Mouse (Mus musculus): ENCODE measurements around the gene D5Ertd579e. TPM values are rescaled to one million over a fixed set of nuclear protein-coding genes. Genes with fewer than 3 reads are reported as not detected.
A peak's percentile ranks its signal among the peaks of the same experiment; 100 is the strongest.

D5Ertd579e gene
- polyA plus RNA-seq, 1 experiment: 1.6 TPM

DNA sequence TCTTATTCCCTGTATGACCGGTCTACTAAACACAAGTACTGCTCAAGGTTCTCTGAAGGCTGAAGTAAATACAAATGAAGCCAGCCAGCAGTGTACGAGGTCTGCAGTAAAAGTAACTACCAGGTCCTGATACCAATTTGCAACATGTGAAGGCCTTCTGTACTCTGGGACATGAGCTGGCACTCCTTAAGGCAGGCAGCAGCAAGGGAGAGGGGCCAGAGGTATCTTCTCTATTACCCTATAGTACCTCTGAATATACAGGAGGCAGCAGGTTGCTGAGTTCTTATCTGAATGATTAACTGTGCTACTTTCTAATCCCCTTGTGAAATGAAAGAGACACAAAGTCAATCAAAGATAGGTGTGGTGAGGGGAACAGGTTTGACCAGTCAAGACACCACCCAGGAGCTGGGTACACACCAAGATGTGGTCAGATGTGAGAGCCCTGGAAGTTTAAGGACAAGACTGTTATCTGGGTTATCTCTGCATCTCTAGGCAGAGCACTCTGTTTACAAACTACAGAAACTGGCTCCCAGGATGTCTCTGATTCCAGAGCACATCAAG, 86.8 kb downstream of the D5Ertd579e start:
- H3K36me3 ChIP-seq (ENCODE audit: control insufficient read depth): peaks cover 100% of the 10 kb centered on the region
- peaks cover 55% of the 10 kb centered on the region for H3K4me1 ChIP-seq (ENCODE audit: control insufficient read depth)
- TF ChIP-seq TAL1 (IDR thresholded peaks at IDR 0.05; ENCODE audit: low read length): no peak
- TF ChIP-seq GATA1 (IDR thresholded peaks at IDR 0.05; ENCODE audit: low read length): 0 out of 2 replicates have a peak, but pooled peaks have one; percentile 5

GRCm38 (mm10) chr5:36603031-36603430, 92.8 kb downstream of the D5Ertd579e start:
- Histone ChIP-seq H3K9me3 (ENCODE audit: control insufficient read depth, low read length) (no peaks in the 10 kb centered on the region), H3K36me3 (ENCODE audit: control insufficient read depth) (peaks cover 100% of the 10 kb centered on the region), H3K4me1 (ENCODE audit: control insufficient read depth) (peaks cover 9% of the 10 kb centered on the region), H3K4me3 (replicated peaks) (no peak overlapping the region), H3K27me3 (ENCODE audit: control insufficient read depth) (no peaks in the 10 kb centered on the region)
- TF ChIP-seq GATA1 (IDR thresholded peaks at IDR 0.05; ENCODE audit: low read length): no peak
- TF ChIP-seq TAL1 (IDR thresholded peaks at IDR 0.05; ENCODE audit: low read length): no peak

More for the DNA sequence above, 86.8 kb downstream of the D5Ertd579e start:
- Histone ChIP-seq H3K4me3 (replicated peaks) (no peak overlapping the region), H3K27me3 (ENCODE audit: control insufficient read depth) (no peaks in the 10 kb centered on the region), H3K9me3 (ENCODE audit: control insufficient read depth, low read length) (no peaks in the 10 kb centered on the region)

GRCm38 (mm10) chr5:36602028-36602427, 93.8 kb downstream of the D5Ertd579e start:
- no peaks in the 10 kb centered on the region for H3K9me3 ChIP-seq (ENCODE audit: control insufficient read depth, low read length)
- H3K4me1 ChIP-seq (ENCODE audit: control insufficient read depth): peaks cover 15% of the 10 kb centered on the region
- peaks cover 4% of the 10 kb centered on the region; the same call in 1 of the 2 replicates for H3K27me3 ChIP-seq (ENCODE audit: control insufficient read depth)
- TF ChIP-seq GATA1 (IDR thresholded peaks at IDR 0.05; ENCODE audit: low read length) (no peak), TAL1 (IDR thresholded peaks at IDR 0.05; ENCODE audit: low read length) (no peak)
- peaks cover 93% of the 10 kb centered on the region for H3K36me3 ChIP-seq (ENCODE audit: control insufficient read depth)
- H3K4me3 ChIP-seq (replicated peaks): no peak overlapping the region

- TF ChIP-seq GATA1 (IDR thresholded peaks at IDR 0.05; ENCODE audit: low read length): no peak
- no peak for TF ChIP-seq TAL1 (IDR thresholded peaks at IDR 0.05; ENCODE audit: low read length)
- no peaks in the 10 kb centered on the region for H3K9me3 ChIP-seq (ENCODE audit: control insufficient read depth, low read length)
- peaks cover 88% of the 10 kb centered on the region for H3K36me3 ChIP-seq (ENCODE audit: control insufficient read depth)
- peaks cover 13% of the 10 kb centered on the region for H3K4me1 ChIP-seq (ENCODE audit: control insufficient read depth)
- H3K27me3 ChIP-seq (ENCODE audit: control insufficient read depth): peaks cover 7% of the 10 kb centered on the region; the same call in 1 of the 2 replicates
- no peak overlapping the region for H3K4me3 ChIP-seq (replicated peaks)
Observed at GRCm38 (mm10) chr5:36601492-36601891, 94.3 kb downstream of the D5Ertd579e start.

- TF ChIP-seq TAL1 (IDR thresholded peaks at IDR 0.05; ENCODE audit: low read length) (no peak), GATA1 (IDR thresholded peaks at IDR 0.05; ENCODE audit: low read length) (no peak)
- H3K4me1 ChIP-seq (ENCODE audit: control insufficient read depth): peaks cover 18% of the 10 kb centered on the region
- no peak overlapping the region for H3K4me3 ChIP-seq (replicated peaks)
- peaks cover 62% of the 10 kb centered on the region for H3K36me3 ChIP-seq (ENCODE audit: control insufficient read depth)
- H3K27me3 ChIP-seq (ENCODE audit: control insufficient read depth): peaks cover 24% of the 10 kb centered on the region
- no peaks in the 10 kb centered on the region for H3K9me3 ChIP-seq (ENCODE audit: control insufficient read depth, low read length)
Observed at GRCm38 (mm10) chr5:36598883-36599282, 96.9 kb downstream of the D5Ertd579e start.

DNA sequence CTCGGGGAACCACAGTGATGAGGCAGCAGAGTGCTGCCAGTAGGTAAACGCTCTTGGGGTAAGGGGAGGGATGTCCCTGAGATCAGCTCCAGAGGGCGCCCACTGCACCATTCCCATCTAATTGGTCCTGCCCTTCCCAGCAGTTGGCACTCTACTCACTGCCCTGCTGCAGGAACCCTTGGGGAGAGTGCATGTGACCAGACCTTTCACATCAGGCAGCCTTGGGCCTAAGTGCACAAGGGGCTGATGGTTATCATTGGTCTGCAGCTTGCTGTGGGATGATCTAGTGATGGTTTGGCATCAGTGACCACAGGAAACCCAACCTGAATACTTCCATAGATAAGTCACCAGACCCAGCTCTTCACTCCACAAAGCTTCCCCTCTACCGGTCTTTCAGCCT, 98.2 kb downstream of the D5Ertd579e start:
- Histone ChIP-seq H3K4me3 (replicated peaks) (no peak overlapping the region), H3K36me3 (ENCODE audit: control insufficient read depth) (peaks cover 49% of the 10 kb centered on the region), H3K27me3 (ENCODE audit: control insufficient read depth) (peaks cover 24% of the 10 kb centered on the region), H3K9me3 (ENCODE audit: control insufficient read depth, low read length) (no peaks in the 10 kb centered on the region), H3K4me1 (ENCODE audit: control insufficient read depth) (peaks cover 18% of the 10 kb centered on the region)
- no peak for TF ChIP-seq GATA1 (IDR thresholded peaks at IDR 0.05; ENCODE audit: low read length)
- TF ChIP-seq TAL1 (IDR thresholded peaks at IDR 0.05; ENCODE audit: low read length): no peak

DNA sequence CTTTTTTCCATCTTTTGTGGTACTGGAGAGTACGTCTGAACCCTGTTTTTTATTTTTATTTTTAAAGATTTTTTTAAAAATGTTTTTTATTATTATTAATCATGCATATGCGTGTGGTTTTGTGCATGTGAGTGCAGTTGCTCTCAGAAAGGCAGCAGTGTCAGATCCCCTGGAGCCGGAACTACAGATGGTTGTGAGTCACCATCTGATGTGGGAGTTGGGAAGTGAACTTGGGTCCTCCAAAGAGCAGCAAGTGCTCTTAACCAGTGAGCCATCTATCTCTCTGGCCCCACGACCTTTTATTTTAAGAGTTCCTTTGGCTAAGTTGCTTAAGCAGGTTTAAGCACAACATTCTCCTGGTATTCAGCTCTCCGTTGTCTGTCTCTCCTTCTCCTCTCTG, 99.6 kb downstream of the D5Ertd579e start:
- Histone ChIP-seq H3K4me1 (ENCODE audit: control insufficient read depth) (peaks cover 18% of the 10 kb centered on the region), H3K27me3 (ENCODE audit: control insufficient read depth) (peaks cover 24% of the 10 kb centered on the region), H3K4me3 (replicated peaks) (no peak overlapping the region), H3K9me3 (ENCODE audit: control insufficient read depth, low read length) (no peaks in the 10 kb centered on the region), H3K36me3 (ENCODE audit: control insufficient read depth) (peaks cover 35% of the 10 kb centered on the region)
- TF ChIP-seq TAL1 (IDR thresholded peaks at IDR 0.05; ENCODE audit: low read length): no peak
- no peak for TF ChIP-seq GATA1 (IDR thresholded peaks at IDR 0.05; ENCODE audit: low read length)

GRCm38 (mm10) chr5:36595115-36595514, 100.7 kb downstream of the D5Ertd579e start:
- TF ChIP-seq GATA1 (IDR thresholded peaks at IDR 0.05; ENCODE audit: low read length) (no peak), TAL1 (IDR thresholded peaks at IDR 0.05; ENCODE audit: low read length) (no peak)
- Histone ChIP-seq H3K4me3 (replicated peaks) (no peak overlapping the region), H3K27me3 (ENCODE audit: control insufficient read depth) (peaks cover 31% of the 10 kb centered on the region), H3K4me1 (ENCODE audit: control insufficient read depth) (peaks cover 26% of the 10 kb centered on the region), H3K9me3 (ENCODE audit: control insufficient read depth, low read length) (no peaks in the 10 kb centered on the region), H3K36me3 (ENCODE audit: control insufficient read depth) (peaks cover 24% of the 10 kb centered on the region)

DNA sequence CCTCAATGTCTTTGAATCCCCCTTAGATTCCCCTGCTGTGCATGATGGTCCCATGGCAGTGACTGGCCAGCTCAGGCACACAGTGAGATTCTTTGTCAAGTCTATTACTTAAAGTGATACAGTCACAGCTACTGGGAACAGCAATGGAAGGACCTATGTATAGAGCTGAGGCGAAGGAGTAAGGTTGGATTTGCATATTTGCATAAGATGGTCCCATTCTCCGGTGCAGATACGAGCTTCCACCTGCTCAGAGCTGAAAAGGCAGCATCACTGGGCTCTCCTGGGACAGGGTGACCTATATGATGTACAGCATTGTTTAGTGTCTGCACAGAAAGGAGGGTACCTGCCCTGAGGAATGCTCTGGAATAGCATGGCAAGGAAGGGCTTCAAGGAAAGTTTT, 101.5 kb downstream of the D5Ertd579e start:
- no peaks in the 10 kb centered on the region for H3K9me3 ChIP-seq (ENCODE audit: control insufficient read depth, low read length)
- TF ChIP-seq TAL1 (IDR thresholded peaks at IDR 0.05; ENCODE audit: low read length) (no peak), GATA1 (IDR thresholded peaks at IDR 0.05; ENCODE audit: low read length) (no peak)
- peaks cover 16% of the 10 kb centered on the region for H3K36me3 ChIP-seq (ENCODE audit: control insufficient read depth)
- H3K4me1 ChIP-seq (ENCODE audit: control insufficient read depth): peaks cover 26% of the 10 kb centered on the region
- H3K27me3 ChIP-seq (ENCODE audit: control insufficient read depth): peaks cover 32% of the 10 kb centered on the region
- no peak overlapping the region for H3K4me3 ChIP-seq (replicated peaks)

DNA sequence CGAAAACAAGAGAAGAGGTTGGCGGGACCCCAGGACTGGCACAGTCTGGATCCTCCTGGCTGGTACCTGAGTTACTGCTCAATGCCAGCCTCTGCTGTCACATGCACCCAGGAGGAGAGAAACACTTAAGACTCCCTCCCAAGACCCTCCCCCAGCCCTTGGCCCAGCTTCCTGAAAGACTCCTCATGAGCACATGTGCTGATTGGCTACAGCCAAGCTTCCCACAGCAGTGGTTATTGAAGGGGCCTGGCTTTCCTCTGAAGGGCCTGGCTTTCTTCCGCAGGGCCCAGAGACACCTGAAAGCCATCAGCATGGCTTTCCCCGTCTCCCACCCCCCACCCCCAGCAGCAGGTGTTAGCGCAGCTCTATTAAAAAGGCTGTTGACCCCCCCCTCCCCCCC, 102.6 kb downstream of the D5Ertd579e start, which contains the start of gene Tbc1d14:
Gene Tbc1d14, minus strand, starts transcription at position 101 of the 400 bp plus-strand sequence.
- TF ChIP-seq TAL1 (IDR thresholded peaks at IDR 0.05; ENCODE audit: low read length): no peak
- no peak for TF ChIP-seq GATA1 (IDR thresholded peaks at IDR 0.05; ENCODE audit: low read length)
- Histone ChIP-seq H3K9me3 (ENCODE audit: control insufficient read depth, low read length) (no peaks in the 10 kb centered on the region), H3K36me3 (ENCODE audit: control insufficient read depth) (peaks cover 5% of the 10 kb centered on the region), H3K4me3 (replicated peaks) (no peak within 1 kb of the TSS), H3K4me1 (ENCODE audit: control insufficient read depth) (peaks cover 23% of the 10 kb centered on the region), H3K27me3 (ENCODE audit: control insufficient read depth) (peaks cover 32% of the 10 kb centered on the region)
